Mouse (Mus musculus): ENCODE data around the gene Mars2. TPM values are rescaled to one million over a fixed set of nuclear protein-coding genes. Genes with fewer than 3 reads are reported as not detected.

Mars2 gene
- 2.6 and 3.6 TPM in 2 replicates for polyA plus RNA-seq (2014; fragmentation: Nextera tagmentation; extraction: Ambion mirVana)

GRCm38 (mm10) chr1:55236890-55237642 lies at the start of gene Mars2:
TSS of gene Mars2 (plus strand) at chr1:55237177.
- DNase-seq (ENCODE audit: low spot score) (peak; percentile 97), ATAC-seq (ENCODE audit: insufficient read depth, low FRiP score, low TSS enrichment) (peak; percentile 97)
- Histone ChIP-seq H3K27ac (ENCODE audit: low read depth, low read length) (peak within 1 kb of the TSS; percentile 60; the same call in 1 of the 2 replicates), H3K4me2 (ENCODE audit: low read depth) (peak within 1 kb of the TSS; percentile 96), H3K4me3 (ENCODE audit: low read depth, low read length) (peak within 1 kb of the TSS; percentile 81), H3K9ac (ENCODE audit: low read length) (peak within 1 kb of the TSS; percentile 62), H3K27me3 (ENCODE audit: control insufficient read depth, insufficient read depth, low read length) (no peaks in the 10 kb centered on the region), H3K9me3 (ENCODE audit: control insufficient read depth, low read length) (no peaks in the 10 kb centered on the region), H3K36me3 (ENCODE audit: control insufficient read depth, insufficient read depth, low read length) (no peaks in the 10 kb centered on the region), H3K4me1 (ENCODE audit: control insufficient read depth, insufficient read depth, low read length) (peaks cover 10% of the 10 kb centered on the region; the same call in 1 of the 2 replicates)
- under 1% methylated on average over 76 of the region's 82 CpGs for WGBS

- Histone ChIP-seq H3K4me1 (ENCODE audit: control insufficient read depth, insufficient read depth, low read length) (no peaks in the 10 kb centered on the region; the same call in 1 of the 2 replicates), H3K9ac (ENCODE audit: low read length) (no peak overlapping the region), H3K4me2 (ENCODE audit: low read depth) (no peak overlapping the region), H3K27ac (ENCODE audit: low read depth, low read length) (no peak overlapping the region), H3K4me3 (ENCODE audit: low read depth, low read length) (no peak overlapping the region), H3K9me3 (ENCODE audit: control insufficient read depth, low read length) (no peaks in the 10 kb centered on the region), H3K27me3 (ENCODE audit: control insufficient read depth, insufficient read depth, low read length) (no peaks in the 10 kb centered on the region), H3K36me3 (ENCODE audit: control insufficient read depth, insufficient read depth, low read length) (no peaks in the 10 kb centered on the region)
- DNase-seq (ENCODE audit: low spot score) = no peak
- 31% methylated on average over 8 of the region's 8 CpGs for WGBS
- ATAC-seq (ENCODE audit: insufficient read depth, low FRiP score, low TSS enrichment) = no peak
Measured at GRCm38 (mm10) chr1:55192015-55192414, 45.0 kb upstream of the Mars2 start.

GRCm38 (mm10) chr1:55192824-55193223 lies 44.2 kb upstream of the Mars2 start:
- Histone ChIP-seq H3K4me2 (ENCODE audit: low read depth) (no peak overlapping the region), H3K9ac (ENCODE audit: low read length) (no peak overlapping the region), H3K27ac (ENCODE audit: low read depth, low read length) (no peak overlapping the region), H3K4me1 (ENCODE audit: control insufficient read depth, insufficient read depth, low read length) (no peaks in the 10 kb centered on the region; the same call in 1 of the 2 replicates), H3K9me3 (ENCODE audit: control insufficient read depth, low read length) (no peaks in the 10 kb centered on the region), H3K4me3 (ENCODE audit: low read depth, low read length) (no peak overlapping the region), H3K36me3 (ENCODE audit: control insufficient read depth, insufficient read depth, low read length) (no peaks in the 10 kb centered on the region), H3K27me3 (ENCODE audit: control insufficient read depth, insufficient read depth, low read length) (no peaks in the 10 kb centered on the region)
- 60% methylated on average over 3 of the region's 3 CpGs for WGBS
- ATAC-seq (ENCODE audit: insufficient read depth, low FRiP score, low TSS enrichment) (no peak), DNase-seq (ENCODE audit: low spot score) (no peak)

- WGBS = 44% methylated on average over 2 of the region's 2 CpGs
- H3K36me3 ChIP-seq (ENCODE audit: control insufficient read depth, insufficient read depth, low read length) = no peaks in the 10 kb centered on the region
- no peak overlapping the region for H3K27ac ChIP-seq (ENCODE audit: low read depth, low read length)
- no peak overlapping the region for H3K4me3 ChIP-seq (ENCODE audit: low read depth, low read length)
- H3K4me2 ChIP-seq (ENCODE audit: low read depth) = no peak overlapping the region
- no peaks in the 10 kb centered on the region for H3K9me3 ChIP-seq (ENCODE audit: control insufficient read depth, low read length)
- DNase-seq (ENCODE audit: low spot score) (peak; percentile 55), ATAC-seq (ENCODE audit: insufficient read depth, low FRiP score, low TSS enrichment) (peak; percentile 60; the same call in 1 of the 2 replicates)
- H3K27me3 ChIP-seq (ENCODE audit: control insufficient read depth, insufficient read depth, low read length) = no peaks in the 10 kb centered on the region
- no peaks in the 10 kb centered on the region; the same call in 1 of the 2 replicates for H3K4me1 ChIP-seq (ENCODE audit: control insufficient read depth, insufficient read depth, low read length)
- no peak overlapping the region for H3K9ac ChIP-seq (ENCODE audit: low read length)
Measured at GRCm38 (mm10) chr1:55193316-55193715, 43.7 kb upstream of the Mars2 start.

- H3K4me3 ChIP-seq (ENCODE audit: low read depth, low read length) = no peak overlapping the region
- DNase-seq (ENCODE audit: low spot score) = no peak
- no peaks in the 10 kb centered on the region for H3K9me3 ChIP-seq (ENCODE audit: control insufficient read depth, low read length)
- no peaks in the 10 kb centered on the region for H3K36me3 ChIP-seq (ENCODE audit: control insufficient read depth, insufficient read depth, low read length)
- no peak for ATAC-seq (ENCODE audit: insufficient read depth, low FRiP score, low TSS enrichment)
- no peaks in the 10 kb centered on the region; the same call in 1 of the 2 replicates for H3K4me1 ChIP-seq (ENCODE audit: control insufficient read depth, insufficient read depth, low read length)
- no peak overlapping the region for H3K4me2 ChIP-seq (ENCODE audit: low read depth)
- no peak overlapping the region for H3K9ac ChIP-seq (ENCODE audit: low read length)
- no peaks in the 10 kb centered on the region for H3K27me3 ChIP-seq (ENCODE audit: control insufficient read depth, insufficient read depth, low read length)
- H3K27ac ChIP-seq (ENCODE audit: low read depth, low read length) = no peak overlapping the region
- WGBS = 39% methylated on average over 19 of the region's 19 CpGs
Measured at GRCm38 (mm10) chr1:55194064-55194915, 42.7 kb upstream of the Mars2 start.

- H3K4me3 ChIP-seq (ENCODE audit: low read depth, low read length) = no peak overlapping the region
- H3K27me3 ChIP-seq (ENCODE audit: control insufficient read depth, insufficient read depth, low read length) = no peaks in the 10 kb centered on the region
- H3K36me3 ChIP-seq (ENCODE audit: control insufficient read depth, insufficient read depth, low read length) = no peaks in the 10 kb centered on the region
- no peak for ATAC-seq (ENCODE audit: insufficient read depth, low FRiP score, low TSS enrichment)
- no peaks in the 10 kb centered on the region; the same call in 1 of the 2 replicates for H3K4me1 ChIP-seq (ENCODE audit: control insufficient read depth, insufficient read depth, low read length)
- H3K9me3 ChIP-seq (ENCODE audit: control insufficient read depth, low read length) = no peaks in the 10 kb centered on the region
- no peak overlapping the region for H3K27ac ChIP-seq (ENCODE audit: low read depth, low read length)
- 70% methylated on average over 4 of the region's 4 CpGs for WGBS
- no peak for DNase-seq (ENCODE audit: low spot score)
- no peak overlapping the region for H3K9ac ChIP-seq (ENCODE audit: low read length)
- H3K4me2 ChIP-seq (ENCODE audit: low read depth) = no peak overlapping the region
Measured at GRCm38 (mm10) chr1:55195021-55195420, 42.0 kb upstream of the Mars2 start.

- DNase-seq (ENCODE audit: low spot score) (no peak), ATAC-seq (ENCODE audit: insufficient read depth, low FRiP score, low TSS enrichment) (no peak)
- Histone ChIP-seq H3K4me3 (ENCODE audit: low read depth, low read length) (no peak overlapping the region), H3K9ac (ENCODE audit: low read length) (no peak overlapping the region), H3K4me1 (ENCODE audit: control insufficient read depth, insufficient read depth, low read length) (no peaks in the 10 kb centered on the region; the same call in 1 of the 2 replicates), H3K4me2 (ENCODE audit: low read depth) (no peak overlapping the region), H3K27ac (ENCODE audit: low read depth, low read length) (no peak overlapping the region), H3K9me3 (ENCODE audit: control insufficient read depth, low read length) (no peaks in the 10 kb centered on the region), H3K36me3 (ENCODE audit: control insufficient read depth, insufficient read depth, low read length) (no peaks in the 10 kb centered on the region), H3K27me3 (ENCODE audit: control insufficient read depth, insufficient read depth, low read length) (no peaks in the 10 kb centered on the region)
- 50% methylated on average over 6 of the region's 6 CpGs for WGBS
Measured at GRCm38 (mm10) chr1:55196327-55197003, 40.5 kb upstream of the Mars2 start.

- no peak overlapping the region for H3K4me3 ChIP-seq (ENCODE audit: low read depth, low read length)
- no peak for ATAC-seq (ENCODE audit: insufficient read depth, low FRiP score, low TSS enrichment)
- H3K9ac ChIP-seq (ENCODE audit: low read length) = no peak overlapping the region
- no peaks in the 10 kb centered on the region for H3K27me3 ChIP-seq (ENCODE audit: control insufficient read depth, insufficient read depth, low read length)
- no peak for DNase-seq (ENCODE audit: low spot score)
- 25% methylated on average over 3 of the region's 3 CpGs for WGBS
- no peaks in the 10 kb centered on the region for H3K9me3 ChIP-seq (ENCODE audit: control insufficient read depth, low read length)
- H3K4me2 ChIP-seq (ENCODE audit: low read depth) = no peak overlapping the region
- H3K4me1 ChIP-seq (ENCODE audit: control insufficient read depth, insufficient read depth, low read length) = no peaks in the 10 kb centered on the region; the same call in 1 of the 2 replicates
- no peak overlapping the region for H3K27ac ChIP-seq (ENCODE audit: low read depth, low read length)
- H3K36me3 ChIP-seq (ENCODE audit: control insufficient read depth, insufficient read depth, low read length) = no peaks in the 10 kb centered on the region
Measured at GRCm38 (mm10) chr1:55198719-55199118, 38.3 kb upstream of the Mars2 start.

Measured in neural tube, embryonic 11.5 days (tissue).